Mouse (Mus musculus): ENCODE results near the gene Zfp60.
A peak's percentile ranks its signal among the peaks of the same experiment; 100 is the strongest.
"Not testable (repeated sequence)": the region's sequence is repeated elsewhere in the genome, so short reads cannot be mapped to it uniquely, and the experiment has no call there.

Gene Zfp60

GRCm38 (mm10) chr7:27793865-27794264 is 62.7 kb downstream of the Zfp60 start:
- DNase-seq = not testable (repeated sequence)

DNA sequence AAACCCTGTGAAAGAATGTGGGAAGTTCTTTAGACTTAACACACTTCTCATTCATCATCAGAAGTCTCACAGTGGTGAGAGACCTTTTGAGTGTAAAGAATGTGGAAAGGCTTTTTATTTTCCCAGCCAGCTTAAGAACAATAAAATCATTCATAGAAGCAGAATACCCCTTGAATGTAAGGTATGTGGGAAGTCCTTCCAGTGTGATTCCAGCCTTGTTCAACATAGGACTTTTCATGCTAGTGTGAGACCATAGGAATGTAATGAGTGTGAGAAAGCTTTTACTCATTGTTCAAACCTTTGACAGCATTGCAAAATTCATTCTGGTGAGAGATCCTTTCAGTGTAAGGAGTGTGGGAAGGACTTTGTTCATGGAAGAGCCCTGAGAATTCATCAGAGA is 63.4 kb downstream of the Zfp60 start:
- DNase-seq = no peak

DNA sequence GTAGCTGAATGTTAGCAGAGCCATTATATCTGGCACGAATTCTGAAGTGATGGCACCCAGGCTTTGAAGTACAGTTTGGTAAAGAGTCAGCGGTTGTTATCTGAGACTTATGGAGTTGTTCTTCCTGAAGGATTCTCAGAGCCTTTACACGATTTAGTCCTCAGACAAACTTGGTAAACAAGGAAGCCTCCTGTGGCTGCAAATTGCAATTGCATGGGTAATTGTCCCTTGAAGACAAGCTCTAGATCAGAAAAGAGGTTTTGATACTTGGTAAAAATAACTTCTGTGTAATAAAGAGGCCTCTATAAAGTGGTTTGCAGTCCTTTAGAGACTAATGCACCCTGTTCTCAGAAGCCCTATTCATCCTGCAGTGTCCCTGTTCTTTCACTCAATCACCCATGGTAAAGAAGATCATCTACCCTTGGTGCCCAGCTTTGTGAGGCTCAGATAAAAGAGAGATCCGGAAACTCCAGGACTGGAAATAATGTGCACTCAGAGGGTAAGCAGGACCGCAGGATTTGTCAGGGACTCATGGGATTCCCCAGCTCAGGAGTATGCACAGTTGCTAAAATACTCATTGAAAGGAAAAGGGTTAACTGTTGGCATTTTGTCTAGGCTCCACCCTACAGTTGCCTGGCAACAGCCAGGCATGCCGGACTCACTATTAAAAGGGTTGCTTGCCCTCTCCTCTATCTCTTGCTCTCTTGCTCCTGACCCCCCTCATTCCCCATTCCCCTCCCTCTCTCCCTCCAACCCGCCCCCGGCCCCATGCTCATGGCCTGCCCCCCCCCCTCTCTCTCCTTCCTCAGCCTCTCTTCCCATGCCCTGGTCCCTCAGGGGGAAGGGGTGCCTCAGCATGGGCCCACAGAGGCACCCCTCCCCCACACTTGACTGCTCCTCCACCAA is 67.0 kb downstream of the Zfp60 start:
- DNase-seq = peak; percentile 12 to 20

- DNase-seq = no peak
Observed at GRCm38 (mm10) chr7:27801137-27801536, 69.9 kb downstream of the Zfp60 start.

DNA sequence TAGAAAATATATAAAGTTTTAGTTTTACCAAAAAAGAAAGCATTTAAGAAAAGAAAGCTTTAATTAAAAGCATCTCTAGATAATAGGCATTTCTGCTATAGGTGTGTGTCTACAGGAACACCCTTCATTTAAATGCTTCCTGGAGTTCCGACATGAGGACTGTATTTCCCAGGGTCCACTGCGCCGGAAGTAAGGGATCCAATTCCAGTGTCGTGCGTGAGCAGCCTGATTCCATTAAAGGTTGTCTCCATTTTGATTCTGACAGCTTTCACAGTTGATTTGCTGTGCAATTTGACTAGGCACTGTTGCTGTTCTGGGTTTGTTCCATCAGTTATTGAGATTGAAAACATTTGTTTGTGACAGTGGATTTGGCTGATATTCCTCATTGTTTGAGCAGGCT is 71.8 kb downstream of the Zfp60 start:
- DNase-seq = peak in 1 of 2 experiments; percentile 5
